Mouse (Mus musculus) E14TG2a.4 (cell line): ENCODE results near the gene Slc22a20.

Experiments
- CTCF ChIP-seq: conservative IDR thresholded peaks from 2 replicates; pipeline ENCODE4 v1.5.1; 2014; ENCODE audit warnings: low read length
- POU5F1 ChIP-seq: IDR thresholded peaks from 2 replicates; pipeline ENCODE4 v1.6.1; 2014; ENCODE audit warnings: low read length, borderline replicate concordance

GRCm38 (mm10) chr19:5994711-5995110 lies 8.8 kb upstream of the Slc22a20 start:
- TF ChIP-seq CTCF (no peak), POU5F1 (no peak)
